Comparison of ENCODE assay signal across 9 mouse cellular contexts in genomic region chr10:112159882-112160560, GRCm38 (mm10). TPM values are rescaled to one million over a fixed set of nuclear protein-coding genes. Genes with fewer than 3 reads are reported as not detected.
A peak's percentile ranks its signal among the peaks of the same experiment; 100 is the strongest.
DNase-seq lines count a peak whose midpoint lies in the region; ATAC-seq and TF ChIP-seq lines count a peak whose summit lies in the region.
"Not testable (repeated sequence)": the region's sequence is repeated elsewhere in the genome, so short reads cannot be mapped to it uniquely, and the experiment has no call there.
"Had no signal": no experiment of that assay in that cellular context is flagged by ENCODE, and none has a peak within 500 bp of the region (broad histone marks: within the 10 kb centered on the region; RNA-seq: fewer than 3 reads in every experiment).

Gene Glipr1l3 (minus strand): TSS chr10:112160327.

- CTCF ChIA-PET in Patski (lab: Charles Lee), result interaction anchor here (1.1 to 1.2 kb wide), 2 partner anchors 184 to 187 kb away, joined by 4 to 6 read pairs; partner anchors contain the start of gene Krr1

- peak within 1 kb of the TSS; percentile 43; the same call in 1 of the 2 replicates for H3K9ac ChIP-seq in hindbrain, embryonic 16.5 days (ENCODE audit: low read depth, low read length)

- POLR2A ChIA-PET in Patski (lab: Charles Lee), result not testable (repeated sequence)

- ATAC-seq in Patski, result peak; percentile 88
- ATAC-seq in hindbrain, embryonic 16.5 days, result peak; percentile 98

- peak; percentile 83 for TF ChIP-seq CTCF in Patski (IDR thresholded peaks at IDR 0.05)

- 5% methylated on average over 15 of the region's 15 CpGs for WGBS in hindbrain, embryonic 16.5 days

- peak within 1 kb of the TSS; percentile 58 for H3K4me2 ChIP-seq in hindbrain, embryonic 16.5 days (ENCODE audit: low read length)

- in situ Hi-C loops in Patski (cut with MboI; ENCODE audit: low pct_unique_long_range_greater_than_20kb), result loop anchor here (5.0 to 25.0 kb wide), 3 partner anchors 108 to 673 kb away; no protein-coding TSS in a partner anchor

- H3K27ac ChIP-seq in hindbrain, embryonic 16.5 days (ENCODE audit: low read depth, low read length), result 0 out of 2 replicates have a peak within 1 kb of the TSS, but pooled peaks have one; percentile 34

- H3K27me3 ChIP-seq in Patski; hindbrain, embryonic 16.5 days (replicated peaks; ENCODE audit: control insufficient read depth, insufficient read depth, low read length): not testable (repeated sequence)

- peak; percentile 35 for DNase-seq in Patski (ENCODE audit: low read depth, low spot score)
- peak; percentile 91 to 93 for DNase-seq in cerebellum, postnatal 10 days
- peak; percentile 82 to 88 for DNase-seq in frontal cortex, postnatal 14 days (ENCODE audit: low spot score in 2 of 2)
- peak; percentile 71 to 96 for DNase-seq in layer of hippocampus, postnatal 25 days (ENCODE audit: extremely low spot score in 1 of 2, low spot score in 1 of 2)
- DNase-seq in lung, postnatal 10 days, result peak; percentile 80
- DNase-seq in ovary, postnatal 36 days (ENCODE audit: low spot score), result peak; percentile 74
- DNase-seq in thymus, postnatal 14 days, result peak; percentile 49

- H3K36me3 ChIP-seq in hindbrain, embryonic 16.5 days (ENCODE audit: control insufficient read depth, insufficient read depth, low read length), result not testable (repeated sequence)

- H3K4me3 ChIP-seq in hindbrain, embryonic 16.5 days (ENCODE audit: low read length), result peak within 1 kb of the TSS; percentile 24

- H3K9me3 ChIP-seq in hindbrain, embryonic 16.5 days (ENCODE audit: control insufficient read depth, low read length), result not testable (repeated sequence)

- H3K4me1 ChIP-seq in hindbrain, embryonic 16.5 days (ENCODE audit: control insufficient read depth, insufficient read depth, low read depth, low read length), result not testable (repeated sequence)

RNA-seq across cellular contexts. Expression of gene Glipr1l3, which starts in this region (rescaled TPM):
- polyA plus RNA-seq in Patski (2021), result not detected
- polyA plus RNA-seq in hindbrain, embryonic 16.5 days (2015; fragmentation: Nextera tagmentation; extraction: Ambion mirVana), result 0.41 TPM in 1 of 2 replicates, not detected in the other
- total RNA-seq in layer of hippocampus, postnatal 25 days (2021), result not detected
- polyA plus RNA-seq: macrophage had no signal

Comparison
In these comparisons a context has a peak if more than half of its experiments do, and no peak if none do; other contexts are left out.
1. Peak in every context shown above with its lines: DNase-seq, ATAC-seq, H3K4me3 ChIP-seq and H3K27ac ChIP-seq.
2. Peak in DNase-seq and ATAC-seq in Patski; RNA of the gene not detected or under 1 TPM.
3. Peak in ATAC-seq, H3K4me3 ChIP-seq, H3K27ac ChIP-seq, H3K9ac ChIP-seq and H3K4me2 ChIP-seq in hindbrain, embryonic 16.5 days; RNA of the gene not detected or under 1 TPM.
4. Peak in DNase-seq in layer of hippocampus, postnatal 25 days; RNA of the gene not detected or under 1 TPM.
5. DNase-seq: peak in every context shown above with its lines; median percentile 92 in cerebellum, postnatal 10 days; 85 in frontal cortex, postnatal 14 days; 84 in layer of hippocampus, postnatal 25 days; 80 in lung, postnatal 10 days; 74 in ovary, postnatal 36 days; 49 in thymus, postnatal 14 days; 35 in Patski.